Mouse (Mus musculus): Measurements from ENCODE around the gene Xdh. TPM values are rescaled to one million over a fixed set of nuclear protein-coding genes. Genes with fewer than 3 reads are reported as not detected.

The Xdh gene
- polyA plus RNA-seq, 1 experiment = not detected

GRCm38 (mm10) chr17:73886071-73886785 lies 63.8 kb downstream of the Xdh start:
- H3K36me3 ChIP-seq (ENCODE audit: control insufficient read depth, insufficient read depth, low read length, poor library complexity, severe bottlenecking) = no peaks in the 10 kb centered on the region
- H3K9me3 ChIP-seq (replicated peaks; ENCODE audit: control insufficient read depth, insufficient read depth, low read length, poor library complexity, severe bottlenecking) = peaks cover 5% of the 10 kb centered on the region; the same call in 1 of the 2 replicates

GRCm38 (mm10) chr17:73883332-73883731 lies 66.7 kb downstream of the Xdh start:
- H3K36me3 ChIP-seq (ENCODE audit: control insufficient read depth, insufficient read depth, low read length, poor library complexity, severe bottlenecking) = no peaks in the 10 kb centered on the region
- H3K9ac ChIP-seq (ENCODE audit: low read depth, poor library complexity, severe bottlenecking) = no peak overlapping the region
- H3K4me3 ChIP-seq (ENCODE audit: low read depth, low read length) = no peak overlapping the region
- no peaks in the 10 kb centered on the region for H3K9me3 ChIP-seq (replicated peaks; ENCODE audit: control insufficient read depth, insufficient read depth, low read length, poor library complexity, severe bottlenecking)
- no peak overlapping the region for H3K27ac ChIP-seq (ENCODE audit: insufficient read depth, low read length)
- H3K4me1 ChIP-seq (ENCODE audit: control insufficient read depth, insufficient read depth, low read length) = no peaks in the 10 kb centered on the region
- H3K27me3 ChIP-seq (ENCODE audit: control insufficient read depth, insufficient read depth, low read length, poor library complexity, severe bottlenecking) = no peaks in the 10 kb centered on the region
- TF ChIP-seq POLR2A (IDR thresholded peaks at IDR 0.05; ENCODE audit: insufficient read depth, low read length) (no peak), CTCF (IDR thresholded peaks at IDR 0.05; ENCODE audit: low read depth, low read length) (no peak), EP300 (IDR thresholded peaks at IDR 0.05; ENCODE audit: insufficient read depth, low read depth, low read length) (no peak)

More at GRCm38 (mm10) chr17:73886071-73886785, 63.8 kb downstream of the Xdh start:
- no peak for TF ChIP-seq EP300 (IDR thresholded peaks at IDR 0.05; ENCODE audit: insufficient read depth, low read depth, low read length)
- no peak for TF ChIP-seq POLR2A (IDR thresholded peaks at IDR 0.05; ENCODE audit: insufficient read depth, low read length)
- Histone ChIP-seq H3K27me3 (ENCODE audit: control insufficient read depth, insufficient read depth, low read length, poor library complexity, severe bottlenecking) (no peaks in the 10 kb centered on the region), H3K27ac (ENCODE audit: insufficient read depth, low read length) (no peak overlapping the region), H3K4me1 (ENCODE audit: control insufficient read depth, insufficient read depth, low read length) (no peaks in the 10 kb centered on the region), H3K4me3 (ENCODE audit: low read depth, low read length) (no peak overlapping the region), H3K9ac (ENCODE audit: low read depth, poor library complexity, severe bottlenecking) (no peak overlapping the region)

GRCm38 (mm10) chr17:73882194-73882593 lies 67.8 kb downstream of the Xdh start:
- Histone ChIP-seq H3K9ac (ENCODE audit: low read depth, poor library complexity, severe bottlenecking) (no peak overlapping the region), H3K36me3 (ENCODE audit: control insufficient read depth, insufficient read depth, low read length, poor library complexity, severe bottlenecking) (no peaks in the 10 kb centered on the region), H3K27ac (ENCODE audit: insufficient read depth, low read length) (no peak overlapping the region), H3K4me1 (ENCODE audit: control insufficient read depth, insufficient read depth, low read length) (no peaks in the 10 kb centered on the region), H3K4me3 (ENCODE audit: low read depth, low read length) (no peak overlapping the region), H3K27me3 (ENCODE audit: control insufficient read depth, insufficient read depth, low read length, poor library complexity, severe bottlenecking) (no peaks in the 10 kb centered on the region), H3K9me3 (replicated peaks; ENCODE audit: control insufficient read depth, insufficient read depth, low read length, poor library complexity, severe bottlenecking) (no peaks in the 10 kb centered on the region)
- TF ChIP-seq CTCF (IDR thresholded peaks at IDR 0.05; ENCODE audit: low read depth, low read length) (peak; percentile 89), EP300 (IDR thresholded peaks at IDR 0.05; ENCODE audit: insufficient read depth, low read depth, low read length) (no peak)

- TF ChIP-seq POLR2A (IDR thresholded peaks at IDR 0.05; ENCODE audit: insufficient read depth, low read length) (no peak), CTCF (IDR thresholded peaks at IDR 0.05; ENCODE audit: low read depth, low read length) (no peak), EP300 (IDR thresholded peaks at IDR 0.05; ENCODE audit: insufficient read depth, low read depth, low read length) (no peak)
- H3K4me1 ChIP-seq (ENCODE audit: control insufficient read depth, insufficient read depth, low read length) = no peaks in the 10 kb centered on the region
- H3K27ac ChIP-seq (ENCODE audit: insufficient read depth, low read length) = no peak overlapping the region
- H3K9ac ChIP-seq (ENCODE audit: low read depth, poor library complexity, severe bottlenecking) = no peak overlapping the region
- H3K4me3 ChIP-seq (ENCODE audit: low read depth, low read length) = no peak overlapping the region
- no peaks in the 10 kb centered on the region for H3K36me3 ChIP-seq (ENCODE audit: control insufficient read depth, insufficient read depth, low read length, poor library complexity, severe bottlenecking)
- H3K27me3 ChIP-seq (ENCODE audit: control insufficient read depth, insufficient read depth, low read length, poor library complexity, severe bottlenecking) = no peaks in the 10 kb centered on the region
- H3K9me3 ChIP-seq (replicated peaks; ENCODE audit: control insufficient read depth, insufficient read depth, low read length, poor library complexity, severe bottlenecking) = no peaks in the 10 kb centered on the region
Measured at GRCm38 (mm10) chr17:73881295-73881694, 68.7 kb downstream of the Xdh start.

GRCm38 (mm10) chr17:73880286-73880685 lies 69.7 kb downstream of the Xdh start:
- no peak overlapping the region for H3K27ac ChIP-seq (ENCODE audit: insufficient read depth, low read length)

GRCm38 (mm10) chr17:73879262-73879916 lies 70.6 kb downstream of the Xdh start:
- TF ChIP-seq EP300 (IDR thresholded peaks at IDR 0.05; ENCODE audit: insufficient read depth, low read depth, low read length) (no peak), CTCF (IDR thresholded peaks at IDR 0.05; ENCODE audit: low read depth, low read length) (no peak), POLR2A (IDR thresholded peaks at IDR 0.05; ENCODE audit: insufficient read depth, low read length) (no peak)
- Histone ChIP-seq H3K9me3 (replicated peaks; ENCODE audit: control insufficient read depth, insufficient read depth, low read length, poor library complexity, severe bottlenecking) (no peaks in the 10 kb centered on the region; the same call in 1 of the 2 replicates), H3K9ac (ENCODE audit: low read depth, poor library complexity, severe bottlenecking) (no peak overlapping the region), H3K4me3 (ENCODE audit: low read depth, low read length) (no peak overlapping the region), H3K36me3 (ENCODE audit: control insufficient read depth, insufficient read depth, low read length, poor library complexity, severe bottlenecking) (no peaks in the 10 kb centered on the region), H3K27ac (ENCODE audit: insufficient read depth, low read length) (no peak overlapping the region), H3K4me1 (ENCODE audit: control insufficient read depth, insufficient read depth, low read length) (no peaks in the 10 kb centered on the region), H3K27me3 (ENCODE audit: control insufficient read depth, insufficient read depth, low read length, poor library complexity, severe bottlenecking) (no peaks in the 10 kb centered on the region)

More at GRCm38 (mm10) chr17:73880286-73880685, 69.7 kb downstream of the Xdh start:
- Histone ChIP-seq H3K9me3 (replicated peaks; ENCODE audit: control insufficient read depth, insufficient read depth, low read length, poor library complexity, severe bottlenecking) (no peaks in the 10 kb centered on the region), H3K27me3 (ENCODE audit: control insufficient read depth, insufficient read depth, low read length, poor library complexity, severe bottlenecking) (no peaks in the 10 kb centered on the region), H3K4me3 (ENCODE audit: low read depth, low read length) (no peak overlapping the region), H3K9ac (ENCODE audit: low read depth, poor library complexity, severe bottlenecking) (no peak overlapping the region), H3K36me3 (ENCODE audit: control insufficient read depth, insufficient read depth, low read length, poor library complexity, severe bottlenecking) (no peaks in the 10 kb centered on the region), H3K4me1 (ENCODE audit: control insufficient read depth, insufficient read depth, low read length) (no peaks in the 10 kb centered on the region)
- TF ChIP-seq CTCF (IDR thresholded peaks at IDR 0.05; ENCODE audit: low read depth, low read length) (no peak), POLR2A (IDR thresholded peaks at IDR 0.05; ENCODE audit: insufficient read depth, low read length) (no peak), EP300 (IDR thresholded peaks at IDR 0.05; ENCODE audit: insufficient read depth, low read depth, low read length) (no peak)
